Mouse (Mus musculus): Measurements from ENCODE around the gene Plxnc1.

Gene Plxnc1

GRCm38 (mm10) chr10:94866995-94867856 lies 77.4 kb downstream of the Plxnc1 start:
- DNase-seq (ENCODE audit: low read depth): no peak

GRCm38 (mm10) chr10:94865206-94865605 lies 79.4 kb downstream of the Plxnc1 start:
- DNase-seq (ENCODE audit: low read depth): no peak

GRCm38 (mm10) chr10:94864199-94864928 lies 80.3 kb downstream of the Plxnc1 start:
- DNase-seq (ENCODE audit: low read depth): no peak

- no peak for DNase-seq (ENCODE audit: low read depth)
These were observed 81.4 kb downstream of the Plxnc1 start for GRCm38 (mm10) chr10:94863251-94863650.

- DNase-seq (ENCODE audit: low read depth): no peak
These were observed 83.8 kb downstream of the Plxnc1 start for GRCm38 (mm10) chr10:94860870-94861269.

- no peak for DNase-seq (ENCODE audit: low read depth)
These were observed 86.2 kb downstream of the Plxnc1 start for GRCm38 (mm10) chr10:94858277-94859033.

- no peak for DNase-seq (ENCODE audit: low read depth)
These were observed 94.1 kb downstream of the Plxnc1 start for GRCm38 (mm10) chr10:94850565-94850964.

GRCm38 (mm10) chr10:94849930-94850329 lies 94.7 kb downstream of the Plxnc1 start:
- DNase-seq (ENCODE audit: low read depth): no peak

- DNase-seq (ENCODE audit: low read depth): no peak
These were observed 95.3 kb downstream of the Plxnc1 start for GRCm38 (mm10) chr10:94849360-94849759.

- DNase-seq (ENCODE audit: low read depth): no peak
These were observed 96.3 kb downstream of the Plxnc1 start for GRCm38 (mm10) chr10:94848344-94848743.

GRCm38 (mm10) chr10:94846501-94847105 lies 98.0 kb downstream of the Plxnc1 start:
- DNase-seq (ENCODE audit: low read depth): no peak

GRCm38 (mm10) chr10:94844692-94845091 lies 99.9 kb downstream of the Plxnc1 start:
- DNase-seq (ENCODE audit: low read depth): no peak

- no peak for DNase-seq (ENCODE audit: low read depth)
These were observed 108.8 kb downstream of the Plxnc1 start for GRCm38 (mm10) chr10:94835874-94836273.

- no peak for DNase-seq (ENCODE audit: low read depth)
These were observed 115.2 kb downstream of the Plxnc1 start for GRCm38 (mm10) chr10:94829407-94829806.

- no peak for DNase-seq (ENCODE audit: low read depth)
These were observed 115.9 kb downstream of the Plxnc1 start for GRCm38 (mm10) chr10:94828734-94829230.

- no peak for DNase-seq (ENCODE audit: low read depth)
These were observed 116.5 kb downstream of the Plxnc1 start for GRCm38 (mm10) chr10:94827890-94828733.

GRCm38 (mm10) chr10:94827325-94827724 lies 117.3 kb downstream of the Plxnc1 start:
- no peak for DNase-seq (ENCODE audit: low read depth)

- no peak for DNase-seq (ENCODE audit: low read depth)
These were observed 118.2 kb downstream of the Plxnc1 start for GRCm38 (mm10) chr10:94826436-94826835.

GRCm38 (mm10) chr10:94825951-94826350 lies 118.7 kb downstream of the Plxnc1 start:
- DNase-seq (ENCODE audit: low read depth): no peak

GRCm38 (mm10) chr10:94823971-94824760 lies 120.5 kb downstream of the Plxnc1 start:
- no peak for DNase-seq (ENCODE audit: low read depth)

Data from c-Kit-positive CD71-negative TER-119-negative erythroid progenitor cells, embryonic 14.5 days (primary cell).